Mouse (Mus musculus): ENCODE measurements at regions not wholly inside any gene's neighbourhood (a gene's known extent, or its start where the extent isn't known, plus 50 kb on each side); places are given as distances from the start of the nearest gene placed in this dataset.

- DNase-seq, result no peak
Measured at GRCm38 (mm10) chr15:8582676-8583075, 62.9 kb upstream of the Gm2310 start.

GRCm38 (mm10) chr15:8581146-8581913, 61.6 kb upstream of the Gm2310 start:
- DNase-seq, result no peak

GRCm38 (mm10) chr15:8580077-8580476, 60.3 kb upstream of the Gm2310 start:
- DNase-seq, result no peak

GRCm38 (mm10) chr15:8577480-8577881, 57.7 kb upstream of the Gm2310 start:
- DNase-seq, result peak; percentile 68

GRCm38 (mm10) chr15:8576975-8577374, 57.2 kb upstream of the Gm2310 start:
- DNase-seq, result no peak

- DNase-seq, result no peak
Measured at GRCm38 (mm10) chr15:8569617-8570016, 49.9 kb upstream of the Gm2310 start.

Data from heart, postnatal 4 days (tissue).